Mouse (Mus musculus): ENCODE results near the gene Cep112. TPM values are rescaled to one million over a fixed set of nuclear protein-coding genes. Genes with fewer than 3 reads are reported as not detected.
A peak's percentile ranks its signal among the peaks of the same experiment; 100 is the strongest.

The Cep112 gene
- polyA plus RNA-seq, 1 experiment = 2.5 TPM

- Histone ChIP-seq H3K4me1 (ENCODE audit: control insufficient read depth, insufficient read depth, low read length) (peaks cover 4% of the 10 kb centered on the region), H3K27ac (ENCODE audit: insufficient read depth, low read length) (no peak overlapping the region), H3K4me3 (ENCODE audit: insufficient read depth, low read length) (no peak overlapping the region)
- TF ChIP-seq POLR2A (IDR thresholded peaks at IDR 0.05; ENCODE audit: extremely low read depth, insufficient read depth, low read length) = no peak
- no peak for TF ChIP-seq CTCF (IDR thresholded peaks at IDR 0.05; ENCODE audit: extremely low read depth, insufficient read depth, low read length)
These were observed 332.8 kb downstream of the Cep112 start for GRCm38 (mm10) chr11:108757626-108758430.

GRCm38 (mm10) chr11:108770064-108770463, 345.1 kb downstream of the Cep112 start:
- TF ChIP-seq POLR2A (IDR thresholded peaks at IDR 0.05; ENCODE audit: extremely low read depth, insufficient read depth, low read length) = no peak
- no peak for TF ChIP-seq CTCF (IDR thresholded peaks at IDR 0.05; ENCODE audit: extremely low read depth, insufficient read depth, low read length)

GRCm38 (mm10) chr11:108774019-108774670, 349.2 kb downstream of the Cep112 start:
- Histone ChIP-seq H3K4me3 (ENCODE audit: insufficient read depth, low read length) (no peak overlapping the region), H3K4me1 (ENCODE audit: control insufficient read depth, insufficient read depth, low read length) (peaks cover 2% of the 10 kb centered on the region; the same call in 1 of the 2 replicates), H3K27ac (ENCODE audit: insufficient read depth, low read length) (no peak overlapping the region)
- no peak for TF ChIP-seq POLR2A (IDR thresholded peaks at IDR 0.05; ENCODE audit: extremely low read depth, insufficient read depth, low read length)
- TF ChIP-seq CTCF (IDR thresholded peaks at IDR 0.05; ENCODE audit: extremely low read depth, insufficient read depth, low read length) = no peak

More at GRCm38 (mm10) chr11:108770064-108770463, 345.1 kb downstream of the Cep112 start:
- Histone ChIP-seq H3K4me1 (ENCODE audit: control insufficient read depth, insufficient read depth, low read length) (peaks cover 2% of the 10 kb centered on the region; the same call in 1 of the 2 replicates), H3K27ac (ENCODE audit: insufficient read depth, low read length) (no peak overlapping the region), H3K4me3 (ENCODE audit: insufficient read depth, low read length) (no peak overlapping the region)

- no peak overlapping the region for H3K4me3 ChIP-seq (ENCODE audit: insufficient read depth, low read length)
- peaks cover 2% of the 10 kb centered on the region for H3K4me1 ChIP-seq (ENCODE audit: control insufficient read depth, insufficient read depth, low read length)
- TF ChIP-seq CTCF (IDR thresholded peaks at IDR 0.05; ENCODE audit: extremely low read depth, insufficient read depth, low read length) (no peak), POLR2A (IDR thresholded peaks at IDR 0.05; ENCODE audit: extremely low read depth, insufficient read depth, low read length) (no peak)
- no peak overlapping the region for H3K27ac ChIP-seq (ENCODE audit: insufficient read depth, low read length)
These were observed 352.2 kb downstream of the Cep112 start for GRCm38 (mm10) chr11:108777158-108777557.

- H3K27ac ChIP-seq (ENCODE audit: insufficient read depth, low read length) = peak overlapping the region; percentile 29; the same call in 1 of the 2 replicates
- TF ChIP-seq POLR2A (IDR thresholded peaks at IDR 0.05; ENCODE audit: extremely low read depth, insufficient read depth, low read length) (no peak), CTCF (IDR thresholded peaks at IDR 0.05; ENCODE audit: extremely low read depth, insufficient read depth, low read length) (no peak)
- no peak overlapping the region for H3K4me3 ChIP-seq (ENCODE audit: insufficient read depth, low read length)
- H3K4me1 ChIP-seq (ENCODE audit: control insufficient read depth, insufficient read depth, low read length) = no peaks in the 10 kb centered on the region; the same call in 1 of the 2 replicates
These were observed 355.6 kb downstream of the Cep112 start for GRCm38 (mm10) chr11:108780271-108781250.

GRCm38 (mm10) chr11:108798398-108798797, 373.4 kb downstream of the Cep112 start:
- no peak for TF ChIP-seq POLR2A (IDR thresholded peaks at IDR 0.05; ENCODE audit: extremely low read depth, insufficient read depth, low read length)
- TF ChIP-seq CTCF (IDR thresholded peaks at IDR 0.05; ENCODE audit: extremely low read depth, insufficient read depth, low read length) = no peak
- Histone ChIP-seq H3K4me3 (ENCODE audit: insufficient read depth, low read length) (no peak overlapping the region), H3K4me1 (ENCODE audit: control insufficient read depth, insufficient read depth, low read length) (no peaks in the 10 kb centered on the region; the same call in 1 of the 2 replicates), H3K27ac (ENCODE audit: insufficient read depth, low read length) (no peak overlapping the region)

GRCm38 (mm10) chr11:108799695-108800094, 374.7 kb downstream of the Cep112 start:
- TF ChIP-seq POLR2A (IDR thresholded peaks at IDR 0.05; ENCODE audit: extremely low read depth, insufficient read depth, low read length) (no peak), CTCF (IDR thresholded peaks at IDR 0.05; ENCODE audit: extremely low read depth, insufficient read depth, low read length) (no peak)
- Histone ChIP-seq H3K27ac (ENCODE audit: insufficient read depth, low read length) (no peak overlapping the region), H3K4me3 (ENCODE audit: insufficient read depth, low read length) (no peak overlapping the region), H3K4me1 (ENCODE audit: control insufficient read depth, insufficient read depth, low read length) (no peaks in the 10 kb centered on the region; the same call in 1 of the 2 replicates)

GRCm38 (mm10) chr11:108804030-108804429, 379.0 kb downstream of the Cep112 start:
- Histone ChIP-seq H3K4me3 (ENCODE audit: insufficient read depth, low read length) (no peak overlapping the region), H3K4me1 (ENCODE audit: control insufficient read depth, insufficient read depth, low read length) (no peaks in the 10 kb centered on the region; the same call in 1 of the 2 replicates), H3K27ac (ENCODE audit: insufficient read depth, low read length) (no peak overlapping the region)
- TF ChIP-seq CTCF (IDR thresholded peaks at IDR 0.05; ENCODE audit: extremely low read depth, insufficient read depth, low read length) = no peak
- no peak for TF ChIP-seq POLR2A (IDR thresholded peaks at IDR 0.05; ENCODE audit: extremely low read depth, insufficient read depth, low read length)

- H3K27ac ChIP-seq (ENCODE audit: insufficient read depth, low read length) = no peak overlapping the region
- no peaks in the 10 kb centered on the region for H3K4me1 ChIP-seq (ENCODE audit: control insufficient read depth, insufficient read depth, low read length)
- H3K4me3 ChIP-seq (ENCODE audit: insufficient read depth, low read length) = no peak overlapping the region
- TF ChIP-seq CTCF (IDR thresholded peaks at IDR 0.05; ENCODE audit: extremely low read depth, insufficient read depth, low read length) (no peak), POLR2A (IDR thresholded peaks at IDR 0.05; ENCODE audit: extremely low read depth, insufficient read depth, low read length) (no peak)
These were observed 381.0 kb downstream of the Cep112 start for GRCm38 (mm10) chr11:108805947-108806346.
